Mouse (Mus musculus): ENCODE data around the gene H2-Eb1. TPM values are rescaled to one million over a fixed set of nuclear protein-coding genes. Genes with fewer than 3 reads are reported as not detected.

H2-Eb1 gene
- polyA plus RNA-seq, 1 experiment from 2014 or later, result 2.9 TPM

- no peaks in the 10 kb centered on the region for H3K36me3 ChIP-seq (replicated peaks)
- no peaks in the 10 kb centered on the region for H3K27me3 ChIP-seq (replicated peaks)
- H3K4me1 ChIP-seq, result no peaks in the 10 kb centered on the region
- no peak for ATAC-seq (replicated peaks)
- no peaks in the 10 kb centered on the region for H3K9me3 ChIP-seq
- no peak overlapping the region for H3K9ac ChIP-seq
- no peak overlapping the region for H3K4me2 ChIP-seq
- 98% methylated on average over 1 of the region's 1 CpGs for WGBS
- no peak overlapping the region for H3K27ac ChIP-seq
- no peak overlapping the region for H3K4me3 ChIP-seq
Measured at GRCm38 (mm10) chr17:34331200-34331599, 25.5 kb downstream of the H2-Eb1 start.

GRCm38 (mm10) chr17:34340619-34341402 is 35.1 kb downstream of the H2-Eb1 start:
- no peak overlapping the region for H3K27ac ChIP-seq
- no peak overlapping the region for H3K4me3 ChIP-seq
- H3K27me3 ChIP-seq (replicated peaks), result no peaks in the 10 kb centered on the region
- WGBS, result 51% methylated on average over 3 of the region's 3 CpGs
- no peaks in the 10 kb centered on the region for H3K36me3 ChIP-seq (replicated peaks)
- H3K9me3 ChIP-seq, result no peaks in the 10 kb centered on the region
- no peak for ATAC-seq (replicated peaks)
- H3K4me1 ChIP-seq, result no peaks in the 10 kb centered on the region
- H3K9ac ChIP-seq, result no peak overlapping the region
- H3K4me2 ChIP-seq, result no peak overlapping the region

- WGBS, result 90% methylated on average over 4 of the region's 4 CpGs
- Histone ChIP-seq H3K36me3 (replicated peaks) (no peaks in the 10 kb centered on the region), H3K4me3 (no peak overlapping the region), H3K4me1 (no peaks in the 10 kb centered on the region), H3K27me3 (replicated peaks) (no peaks in the 10 kb centered on the region), H3K9me3 (no peaks in the 10 kb centered on the region), H3K9ac (no peak overlapping the region), H3K27ac (no peak overlapping the region), H3K4me2 (no peak overlapping the region)
- no peak for ATAC-seq (replicated peaks)
Measured at GRCm38 (mm10) chr17:34344882-34345281, 39.2 kb downstream of the H2-Eb1 start.

GRCm38 (mm10) chr17:34345486-34345885 is 39.8 kb downstream of the H2-Eb1 start:
- H3K27me3 ChIP-seq (replicated peaks), result no peaks in the 10 kb centered on the region
- no peak overlapping the region for H3K4me2 ChIP-seq
- no peaks in the 10 kb centered on the region for H3K4me1 ChIP-seq
- no peak overlapping the region for H3K27ac ChIP-seq
- no peak for ATAC-seq (replicated peaks)
- H3K4me3 ChIP-seq, result no peak overlapping the region
- no peaks in the 10 kb centered on the region for H3K9me3 ChIP-seq
- H3K9ac ChIP-seq, result no peak overlapping the region
- 84% methylated on average over 7 of the region's 7 CpGs for WGBS
- H3K36me3 ChIP-seq (replicated peaks), result no peaks in the 10 kb centered on the region

GRCm38 (mm10) chr17:34346041-34346440 is 40.4 kb downstream of the H2-Eb1 start:
- no peaks in the 10 kb centered on the region for H3K27me3 ChIP-seq (replicated peaks)
- no peaks in the 10 kb centered on the region for H3K4me1 ChIP-seq
- WGBS, result 74% methylated on average over 3 of the region's 3 CpGs

GRCm38 (mm10) chr17:34347606-34348308 is 42.1 kb downstream of the H2-Eb1 start:
- Histone ChIP-seq H3K9ac (no peak overlapping the region), H3K4me3 (no peak overlapping the region), H3K27me3 (replicated peaks) (no peaks in the 10 kb centered on the region), H3K4me1 (no peaks in the 10 kb centered on the region), H3K27ac (no peak overlapping the region), H3K4me2 (no peak overlapping the region), H3K9me3 (no peaks in the 10 kb centered on the region), H3K36me3 (replicated peaks) (no peaks in the 10 kb centered on the region)
- ATAC-seq (replicated peaks), result no peak
- WGBS, result 71% methylated on average over 6 of the region's 6 CpGs

More at GRCm38 (mm10) chr17:34346041-34346440, 40.4 kb downstream of the H2-Eb1 start:
- no peak overlapping the region for H3K9ac ChIP-seq
- H3K9me3 ChIP-seq, result no peaks in the 10 kb centered on the region
- ATAC-seq (replicated peaks), result no peak
- no peak overlapping the region for H3K4me3 ChIP-seq
- no peak overlapping the region for H3K4me2 ChIP-seq
- no peak overlapping the region for H3K27ac ChIP-seq
- no peaks in the 10 kb centered on the region for H3K36me3 ChIP-seq (replicated peaks)

- Histone ChIP-seq H3K9me3 (no peaks in the 10 kb centered on the region), H3K36me3 (replicated peaks) (no peaks in the 10 kb centered on the region), H3K4me2 (no peak overlapping the region), H3K4me1 (no peaks in the 10 kb centered on the region), H3K27ac (no peak overlapping the region), H3K9ac (no peak overlapping the region), H3K27me3 (replicated peaks) (no peaks in the 10 kb centered on the region), H3K4me3 (no peak overlapping the region)
- 4% methylated on average over 4 of the region's 4 CpGs for WGBS
- no peak for ATAC-seq (replicated peaks)
Measured at GRCm38 (mm10) chr17:34349429-34349828, 43.8 kb downstream of the H2-Eb1 start.

GRCm38 (mm10) chr17:34354539-34354938 is 48.9 kb downstream of the H2-Eb1 start, which contains the start of gene Btnl2:
Btnl2 (plus strand) TSS chr17:34354822.
- no peak within 1 kb of the TSS for H3K27ac ChIP-seq
- H3K9ac ChIP-seq, result no peak within 1 kb of the TSS
- H3K27me3 ChIP-seq (replicated peaks), result no peaks in the 10 kb centered on the region
- no peak within 1 kb of the TSS for H3K4me2 ChIP-seq
- no peaks in the 10 kb centered on the region for H3K36me3 ChIP-seq (replicated peaks)
- no peaks in the 10 kb centered on the region for H3K9me3 ChIP-seq
- no peak for ATAC-seq (replicated peaks)
- 86% methylated on average over 5 of the region's 5 CpGs for WGBS
- no peaks in the 10 kb centered on the region for H3K4me1 ChIP-seq
- H3K4me3 ChIP-seq, result no peak within 1 kb of the TSS

- no peaks in the 10 kb centered on the region for H3K36me3 ChIP-seq (replicated peaks)
- H3K27ac ChIP-seq, result no peak overlapping the region
- no peak for ATAC-seq (replicated peaks)
- H3K27me3 ChIP-seq (replicated peaks), result no peaks in the 10 kb centered on the region
- WGBS, result 97% methylated on average over 1 of the region's 1 CpGs
- H3K4me2 ChIP-seq, result no peak overlapping the region
- no peaks in the 10 kb centered on the region for H3K4me1 ChIP-seq
- H3K9ac ChIP-seq, result no peak overlapping the region
- H3K4me3 ChIP-seq, result no peak overlapping the region
- H3K9me3 ChIP-seq, result no peaks in the 10 kb centered on the region
Measured at GRCm38 (mm10) chr17:34354940-34355339, 49.3 kb downstream of the H2-Eb1 start.

GRCm38 (mm10) chr17:34362954-34363546 is 57.4 kb downstream of the H2-Eb1 start:
- ATAC-seq (replicated peaks), result no peak
- H3K9ac ChIP-seq, result no peak overlapping the region
- H3K4me3 ChIP-seq, result no peak overlapping the region
- no peaks in the 10 kb centered on the region for H3K27me3 ChIP-seq (replicated peaks)
- WGBS, result 83% methylated on average over 15 of the region's 15 CpGs
- no peaks in the 10 kb centered on the region for H3K9me3 ChIP-seq
- H3K27ac ChIP-seq, result no peak overlapping the region
- H3K4me1 ChIP-seq, result no peaks in the 10 kb centered on the region
- no peaks in the 10 kb centered on the region for H3K36me3 ChIP-seq (replicated peaks)
- no peak overlapping the region for H3K4me2 ChIP-seq

- ATAC-seq (replicated peaks), result no peak
- Histone ChIP-seq H3K9ac (no peak overlapping the region), H3K27me3 (replicated peaks) (no peaks in the 10 kb centered on the region), H3K4me1 (no peaks in the 10 kb centered on the region), H3K36me3 (replicated peaks) (no peaks in the 10 kb centered on the region), H3K4me3 (no peak overlapping the region), H3K4me2 (no peak overlapping the region), H3K27ac (no peak overlapping the region), H3K9me3 (no peaks in the 10 kb centered on the region)
- WGBS, result 77% methylated on average over 3 of the region's 3 CpGs
Measured at GRCm38 (mm10) chr17:34363676-34364310, 58.1 kb downstream of the H2-Eb1 start.

GRCm38 (mm10) chr17:34365031-34365430 is 59.4 kb downstream of the H2-Eb1 start:
- no peaks in the 10 kb centered on the region for H3K9me3 ChIP-seq
- H3K36me3 ChIP-seq (replicated peaks), result no peaks in the 10 kb centered on the region
- no peak overlapping the region for H3K4me2 ChIP-seq
- H3K27ac ChIP-seq, result no peak overlapping the region
- H3K4me1 ChIP-seq, result no peaks in the 10 kb centered on the region
- no peak overlapping the region for H3K9ac ChIP-seq
- H3K4me3 ChIP-seq, result no peak overlapping the region
- H3K27me3 ChIP-seq (replicated peaks), result no peaks in the 10 kb centered on the region
- WGBS, result 69% methylated on average over 10 of the region's 10 CpGs
- ATAC-seq (replicated peaks), result no peak
